Mouse (Mus musculus): ENCODE results near the gene Olfr998. TPM values are rescaled to one million over a fixed set of nuclear protein-coding genes. Genes with fewer than 3 reads are reported as not detected.
"Not testable (repeated sequence)": the region's sequence is repeated elsewhere in the genome, so short reads cannot be mapped to it uniquely, and the experiment has no call there.

Olfr998 gene
- total RNA-seq (2022), result not detected

GRCm38 (mm10) chr2:85588648-85589047, at the start of gene Olfr998:
Gene Olfr998 (plus strand): TSS chr2:85588948.
- not testable (repeated sequence) for DNase-seq (ENCODE audit: low spot score in 2 of 2)

- no peak for DNase-seq (ENCODE audit: low spot score in 2 of 2)
These were observed 33.9 kb upstream of the Olfr998 start for GRCm38 (mm10) chr2:85554806-85555205.

- DNase-seq (ENCODE audit: low spot score in 2 of 2), result no peak
These were observed 28.5 kb upstream of the Olfr998 start for GRCm38 (mm10) chr2:85560226-85560625.

- DNase-seq (ENCODE audit: low spot score in 2 of 2), result no peak
These were observed 27.6 kb upstream of the Olfr998 start for GRCm38 (mm10) chr2:85561187-85561586.

GRCm38 (mm10) chr2:85578915-85579314, 9.8 kb upstream of the Olfr998 start, which contains the start of gene Olfr996:
Gene Olfr996 (plus strand): TSS chr2:85579215.
- DNase-seq (ENCODE audit: low spot score in 2 of 2), result no peak

GRCm38 (mm10) chr2:85611803-85612202, 23.1 kb downstream of the Olfr998 start, which contains the start of gene Olfr1000:
Gene Olfr1000 (minus strand): TSS chr2:85611903.
- no peak for DNase-seq (ENCODE audit: low spot score in 2 of 2)

Other genes with a start within 250 kb of the Olfr998 start
- not detected for gene Olfr987, start 249.6 kb upstream of the Olfr998 start, total RNA-seq (2022)
- gene Olfr988, start 225.7 kb upstream of the Olfr998 start, total RNA-seq (2022), result not detected
- not detected for gene Olfr992, start 179.5 kb upstream of the Olfr998 start, total RNA-seq (2022)
- not detected for gene Olfr993, start 174.1 kb upstream of the Olfr998 start, total RNA-seq (2022)
- gene Olfr994, start 152.5 kb upstream of the Olfr998 start, total RNA-seq (2022), result not detected
- not detected for gene Olfr995, start 145.3 kb upstream of the Olfr998 start, total RNA-seq (2022)
- gene 4833423E24Rik, start 69.9 kb upstream of the Olfr998 start, total RNA-seq (2022), result not detected
- gene Olfr996, start 9.7 kb upstream of the Olfr998 start, total RNA-seq (2022), result not detected
- not detected for gene Olfr1000, start 23.0 kb downstream of the Olfr998 start, total RNA-seq (2022)
- not detected for gene Olfr1002, start 61.8 kb downstream of the Olfr998 start, total RNA-seq (2022)
- not detected for gene Olfr154, start 75.5 kb downstream of the Olfr998 start, total RNA-seq (2022)
- not detected for gene Olfr1006, start 89.8 kb downstream of the Olfr998 start, total RNA-seq (2022)
- gene Olfr1008, start 100.5 kb downstream of the Olfr998 start, total RNA-seq (2022), result not detected
- not detected for gene Olfr1009, start 126.5 kb downstream of the Olfr998 start, total RNA-seq (2022)
- not detected for gene Olfr1012, start 173.8 kb downstream of the Olfr998 start, total RNA-seq (2022)
- gene Olfr1013, start 178.2 kb downstream of the Olfr998 start, total RNA-seq (2022), result not detected
- gene Olfr1014, start 183.8 kb downstream of the Olfr998 start, total RNA-seq (2022), result not detected
- gene Olfr1015, start 193.1 kb downstream of the Olfr998 start, total RNA-seq (2022), result not detected
- not detected for gene Olfr1016, start 213.6 kb downstream of the Olfr998 start, total RNA-seq (2022)
- gene Olfr1018, start 229.5 kb downstream of the Olfr998 start, total RNA-seq (2022), result not detected

All from gastrocnemius, adult 8-10 months (tissue).